Mouse (Mus musculus): ENCODE data around the gene Pdzd8. TPM values are rescaled to one million over a fixed set of nuclear protein-coding genes. Genes with fewer than 3 reads are reported as not detected.

Pdzd8 gene
- polyA plus RNA-seq (2014; fragmentation: Nextera tagmentation; extraction: Ambion mirVana), result 12.7 and 14.1 TPM in 2 replicates

- Histone ChIP-seq H3K36me3 (ENCODE audit: control insufficient read depth, insufficient read depth, low read length) (0 out of 2 replicates have a peak, but pooled peaks cover 2% of the 10 kb centered on the region), H3K9me3 (ENCODE audit: control insufficient read depth, low read length) (no peaks in the 10 kb centered on the region), H3K9ac (ENCODE audit: low read depth, low read length) (peak within 1 kb of the TSS; percentile 93), H3K27ac (ENCODE audit: low read depth, low read length) (peak within 1 kb of the TSS; percentile 92), H3K27me3 (replicated peaks; ENCODE audit: control insufficient read depth, insufficient read depth, low read length) (no peaks in the 10 kb centered on the region), H3K4me2 (peak within 1 kb of the TSS; percentile 97), H3K4me1 (replicated peaks; ENCODE audit: control insufficient read depth, insufficient read depth, low read length) (peaks cover 16% of the 10 kb centered on the region), H3K4me3 (ENCODE audit: low read depth, low read length) (peak within 1 kb of the TSS; percentile 94)
- WGBS, result under 1% methylated on average over 76 of the region's 91 CpGs
- ATAC-seq (replicated peaks; ENCODE audit: low FRiP score) (peak; percentile 95), DNase-seq (ENCODE audit: low spot score) (peak; percentile 90)
Observed at GRCm38 (mm10) chr19:59345658-59346283, at the start of gene Pdzd8. Pdzd8 (minus strand) TSS chr19:59345780.

- H3K36me3 ChIP-seq (ENCODE audit: control insufficient read depth, insufficient read depth, low read length), result no peaks in the 10 kb centered on the region
- H3K9me3 ChIP-seq (ENCODE audit: control insufficient read depth, low read length), result no peaks in the 10 kb centered on the region
- no peak overlapping the region for H3K9ac ChIP-seq (ENCODE audit: low read depth, low read length)
- H3K4me2 ChIP-seq, result no peak overlapping the region
- 24% methylated on average over 8 of the region's 8 CpGs for WGBS
- DNase-seq (ENCODE audit: low spot score) (no peak), ATAC-seq (replicated peaks; ENCODE audit: low FRiP score) (no peak)
- H3K4me3 ChIP-seq (ENCODE audit: low read depth, low read length), result no peak overlapping the region
- H3K4me1 ChIP-seq (replicated peaks; ENCODE audit: control insufficient read depth, insufficient read depth, low read length), result no peaks in the 10 kb centered on the region
- H3K27ac ChIP-seq (ENCODE audit: low read depth, low read length), result no peak overlapping the region
- peaks cover 13% of the 10 kb centered on the region for H3K27me3 ChIP-seq (replicated peaks; ENCODE audit: control insufficient read depth, insufficient read depth, low read length)
Observed at GRCm38 (mm10) chr19:59393777-59394441, 48.3 kb upstream of the Pdzd8 start.

GRCm38 (mm10) chr19:59388847-59389606 is 43.4 kb upstream of the Pdzd8 start:
- Histone ChIP-seq H3K36me3 (ENCODE audit: control insufficient read depth, insufficient read depth, low read length) (no peaks in the 10 kb centered on the region), H3K4me2 (peak overlapping the region; percentile 16), H3K9me3 (ENCODE audit: control insufficient read depth, low read length) (no peaks in the 10 kb centered on the region), H3K27ac (ENCODE audit: low read depth, low read length) (no peak overlapping the region), H3K4me3 (ENCODE audit: low read depth, low read length) (no peak overlapping the region), H3K4me1 (replicated peaks; ENCODE audit: control insufficient read depth, insufficient read depth, low read length) (no peaks in the 10 kb centered on the region; the same call in none of the 2 replicates), H3K9ac (ENCODE audit: low read depth, low read length) (no peak overlapping the region), H3K27me3 (replicated peaks; ENCODE audit: control insufficient read depth, insufficient read depth, low read length) (peaks cover 8% of the 10 kb centered on the region; the same call in 1 of the 2 replicates)
- WGBS, result 23% methylated on average over 15 of the region's 15 CpGs
- ATAC-seq (replicated peaks; ENCODE audit: low FRiP score) (0 out of 2 replicates have a peak, but pooled peaks have one; percentile 22), DNase-seq (ENCODE audit: low spot score) (peak; percentile 62)

GRCm38 (mm10) chr19:59388399-59388798 is 42.8 kb upstream of the Pdzd8 start:
- DNase-seq (ENCODE audit: low spot score) (no peak), ATAC-seq (replicated peaks; ENCODE audit: low FRiP score) (no peak)
- no peak overlapping the region for H3K27ac ChIP-seq (ENCODE audit: low read depth, low read length)
- H3K9ac ChIP-seq (ENCODE audit: low read depth, low read length), result no peak overlapping the region
- peaks cover 7% of the 10 kb centered on the region; the same call in 1 of the 2 replicates for H3K27me3 ChIP-seq (replicated peaks; ENCODE audit: control insufficient read depth, insufficient read depth, low read length)
- no peaks in the 10 kb centered on the region for H3K9me3 ChIP-seq (ENCODE audit: control insufficient read depth, low read length)
- no peaks in the 10 kb centered on the region; the same call in none of the 2 replicates for H3K4me1 ChIP-seq (replicated peaks; ENCODE audit: control insufficient read depth, insufficient read depth, low read length)
- no peaks in the 10 kb centered on the region for H3K36me3 ChIP-seq (ENCODE audit: control insufficient read depth, insufficient read depth, low read length)
- 26% methylated on average over 5 of the region's 5 CpGs for WGBS
- no peak overlapping the region for H3K4me3 ChIP-seq (ENCODE audit: low read depth, low read length)
- H3K4me2 ChIP-seq, result no peak overlapping the region

- no peak for ATAC-seq (replicated peaks; ENCODE audit: low FRiP score)
- Histone ChIP-seq H3K9ac (ENCODE audit: low read depth, low read length) (no peak overlapping the region), H3K36me3 (ENCODE audit: control insufficient read depth, insufficient read depth, low read length) (no peaks in the 10 kb centered on the region), H3K27ac (ENCODE audit: low read depth, low read length) (no peak overlapping the region), H3K4me1 (replicated peaks; ENCODE audit: control insufficient read depth, insufficient read depth, low read length) (no peaks in the 10 kb centered on the region; the same call in none of the 2 replicates), H3K9me3 (ENCODE audit: control insufficient read depth, low read length) (no peaks in the 10 kb centered on the region), H3K4me2 (no peak overlapping the region), H3K4me3 (ENCODE audit: low read depth, low read length) (no peak overlapping the region), H3K27me3 (replicated peaks; ENCODE audit: control insufficient read depth, insufficient read depth, low read length) (peaks cover 7% of the 10 kb centered on the region; the same call in 1 of the 2 replicates)
- 70% methylated on average over 1 of the region's 1 CpGs for WGBS
- no peak for DNase-seq (ENCODE audit: low spot score)
Observed at GRCm38 (mm10) chr19:59387178-59387577, 41.6 kb upstream of the Pdzd8 start.

- Histone ChIP-seq H3K27ac (ENCODE audit: low read depth, low read length) (no peak overlapping the region), H3K9me3 (ENCODE audit: control insufficient read depth, low read length) (no peaks in the 10 kb centered on the region), H3K4me2 (no peak overlapping the region), H3K36me3 (ENCODE audit: control insufficient read depth, insufficient read depth, low read length) (no peaks in the 10 kb centered on the region), H3K9ac (ENCODE audit: low read depth, low read length) (no peak overlapping the region), H3K4me3 (ENCODE audit: low read depth, low read length) (no peak overlapping the region), H3K4me1 (replicated peaks; ENCODE audit: control insufficient read depth, insufficient read depth, low read length) (no peaks in the 10 kb centered on the region; the same call in none of the 2 replicates), H3K27me3 (replicated peaks; ENCODE audit: control insufficient read depth, insufficient read depth, low read length) (peaks cover 7% of the 10 kb centered on the region; the same call in 1 of the 2 replicates)
- 82% methylated on average over 7 of the region's 7 CpGs for WGBS
- DNase-seq (ENCODE audit: low spot score) (no peak), ATAC-seq (replicated peaks; ENCODE audit: low FRiP score) (peak; percentile 65)
Observed at GRCm38 (mm10) chr19:59384582-59385495, 39.3 kb upstream of the Pdzd8 start.

GRCm38 (mm10) chr19:59382416-59382917 is 36.9 kb upstream of the Pdzd8 start:
- H3K4me2 ChIP-seq, result no peak overlapping the region
- no peak overlapping the region for H3K27ac ChIP-seq (ENCODE audit: low read depth, low read length)
- no peaks in the 10 kb centered on the region for H3K36me3 ChIP-seq (ENCODE audit: control insufficient read depth, insufficient read depth, low read length)
- ATAC-seq (replicated peaks; ENCODE audit: low FRiP score) (peak; percentile 46; the same call in 1 of the 2 replicates), DNase-seq (ENCODE audit: low spot score) (no peak)
- H3K4me3 ChIP-seq (ENCODE audit: low read depth, low read length), result no peak overlapping the region
- H3K27me3 ChIP-seq (replicated peaks; ENCODE audit: control insufficient read depth, insufficient read depth, low read length), result no peaks in the 10 kb centered on the region; the same call in 1 of the 2 replicates
- H3K9me3 ChIP-seq (ENCODE audit: control insufficient read depth, low read length), result no peaks in the 10 kb centered on the region
- H3K9ac ChIP-seq (ENCODE audit: low read depth, low read length), result no peak overlapping the region
- H3K4me1 ChIP-seq (replicated peaks; ENCODE audit: control insufficient read depth, insufficient read depth, low read length), result no peaks in the 10 kb centered on the region; the same call in none of the 2 replicates

Measured in liver, embryonic 11.5 days (tissue).